Mouse (Mus musculus) embryo, embryonic 10.5 days (tissue): ENCODE measurements at regions not wholly inside any gene's neighbourhood (a gene's known extent, or its start where the extent isn't known, plus 50 kb on each side); places are given as distances from the start of the nearest gene placed in this dataset.

Source experiments
- DNase-seq: peaks from one replicate; pipeline ENCODE4 v3.0.0-alpha.2; 2015; ENCODE audit warnings: low spot score

- DNase-seq: no peak
Measured at GRCm38 (mm10) chr1:13839619-13840308, 2253.4 kb downstream of the 4930444P10Rik start.

GRCm38 (mm10) chr1:13834860-13835840, 2258.0 kb downstream of the 4930444P10Rik start:
- peak; percentile 59 for DNase-seq

- DNase-seq: peak; percentile 48
Measured at GRCm38 (mm10) chr1:13807786-13808185, 2285.3 kb downstream of the 4930444P10Rik start.

- DNase-seq: no peak
Measured at GRCm38 (mm10) chr1:13800460-13800859, 2292.7 kb downstream of the 4930444P10Rik start.

- no peak for DNase-seq
Measured at GRCm38 (mm10) chr1:13798848-13799247, 2294.3 kb downstream of the 4930444P10Rik start.

- no peak for DNase-seq
Measured at GRCm38 (mm10) chr1:13795196-13795595, 2297.9 kb downstream of the 4930444P10Rik start.

- peak; percentile 91 for DNase-seq
Measured at GRCm38 (mm10) chr1:13789318-13790085, 2303.6 kb downstream of the 4930444P10Rik start.

- no peak for DNase-seq
Measured at GRCm38 (mm10) chr1:13787016-13787415, 2306.1 kb downstream of the 4930444P10Rik start.

GRCm38 (mm10) chr1:13784396-13784795, 2308.7 kb downstream of the 4930444P10Rik start:
- DNase-seq: peak; percentile 89

GRCm38 (mm10) chr1:13782633-13783032, 2310.5 kb downstream of the 4930444P10Rik start:
- DNase-seq: no peak

GRCm38 (mm10) chr1:13772106-13772505, 2321.0 kb downstream of the 4930444P10Rik start:
- no peak for DNase-seq

GRCm38 (mm10) chr1:13771014-13771463, 2322.1 kb downstream of the 4930444P10Rik start:
- peak; percentile 61 for DNase-seq

GRCm38 (mm10) chr1:13752479-13752878, 2338.6 kb downstream of the A830018L16Rik start:
- no peak for DNase-seq

GRCm38 (mm10) chr1:13751381-13751780, 2337.5 kb downstream of the A830018L16Rik start:
- no peak for DNase-seq
